In the genomic region with DNA sequence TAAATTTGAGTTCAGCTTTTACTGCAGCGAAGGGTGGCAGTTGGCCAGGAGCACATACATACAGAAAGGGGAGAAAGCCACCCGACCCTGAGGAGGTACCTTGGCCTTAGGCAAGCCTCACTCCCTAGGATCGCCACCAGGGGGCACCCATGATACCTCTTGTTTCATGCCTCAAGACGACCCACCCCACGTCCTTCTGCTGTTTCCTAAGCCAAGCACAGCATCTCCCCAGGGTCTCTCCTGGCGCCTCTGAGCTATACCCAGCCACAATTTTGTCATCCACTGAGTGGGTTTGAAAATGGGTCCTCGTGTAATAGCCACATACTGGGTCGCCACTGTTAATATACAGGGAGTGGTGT, we compare ENCODE assay signal across 8 mouse cellular contexts. TPM values are rescaled to one million over a fixed set of nuclear protein-coding genes. Genes with fewer than 3 reads are reported as not detected.
A peak's percentile ranks its signal among the peaks of the same experiment; 100 is the strongest.
DNase-seq lines count a peak whose midpoint lies in the region; ATAC-seq and TF ChIP-seq lines count a peak whose summit lies in the region.

No protein-coding gene starts in this region.

- TF ChIP-seq CTCF in gastrocnemius, adult 2 months (IDR thresholded peaks at IDR 0.05), result peak; percentile 97

- no peak overlapping the region for H3K4me3 ChIP-seq in gastrocnemius, adult 2 months

- intact Hi-C loops in gastrocnemius, adult 2 months (cut with DNase I), result loop anchor here (1.0 kb wide), 1 partner anchor 36 kb away; no protein-coding TSS in a partner anchor

- ATAC-seq in megakaryocyte progenitor cell, adult 5-6 weeks (replicated peaks; ENCODE audit: poor library complexity), result peak; percentile 91

- H3K27ac ChIP-seq in gastrocnemius, adult 2 months, result peak overlapping the region; percentile 70

- peak; percentile 80 for DNase-seq in WW6 (ENCODE audit: low read depth, low spot score)
- DNase-seq in cerebellum, postnatal 10 days, result peak; percentile 95 to 96
- DNase-seq in gastrocnemius, adult 2 months, result peak; percentile 90
- DNase-seq in induced T-regulatory cell, adult 2 months (ENCODE audit: low read depth), result peak; percentile 95
- DNase-seq in left cerebral cortex, adult 8-10 months (ENCODE audit: low spot score in 2 of 2), result peak; percentile 66 to 69
- DNase-seq in right cerebral cortex, postnatal 36 days (ENCODE audit: low spot score in 2 of 2), result peak; percentile 77 to 80
- DNase-seq in urinary bladder, postnatal 36 days (ENCODE audit: low spot score in 2 of 2), result peak; percentile 78 to 87

RNA-seq across cellular contexts. Expression of gene Ehd1, which starts 8.4 kb away (rescaled TPM):
- total RNA-seq in gastrocnemius, adult 2 months (2021), result 10 to 100 TPM; 28.4 to 32.3 TPM
- total RNA-seq in left cerebral cortex, adult 8-10 months (2022), result 10 to 100 TPM; 31.0 to 36.8 (median 35.8) TPM
- total RNA-seq in megakaryocyte progenitor cell, adult 5-6 weeks (2015), result 11.8 and 14.4 TPM in 2 replicates
- 39.4 and 40.9 TPM in 2 replicates for total RNA-seq in megakaryocyte progenitor cell, adult 5-6 weeks (2017)

RNA-seq across cellular contexts. Expression of gene Atg2a, which starts 26.7 kb away (rescaled TPM):
- total RNA-seq in gastrocnemius, adult 2 months (2021), result 10 to 100 TPM; 18.4 to 19.0 TPM
- 10 to 100 TPM; 31.8 to 35.7 (median 35.4) TPM for total RNA-seq in left cerebral cortex, adult 8-10 months (2022)
- total RNA-seq in megakaryocyte progenitor cell, adult 5-6 weeks (2015), result 9.2 and 9.4 TPM in 2 replicates
- 6.4 and 8.1 TPM in 2 replicates for total RNA-seq in megakaryocyte progenitor cell, adult 5-6 weeks (2017)

RNA-seq across cellular contexts. Expression of gene Ppp2r5b, which starts 32.5 kb away (rescaled TPM):
- 10 to 100 TPM; 35.6 to 37.7 TPM for total RNA-seq in gastrocnemius, adult 2 months (2021)
- total RNA-seq in left cerebral cortex, adult 8-10 months (2022), result 100 to 1,000 TPM; 148 to 158 (median 153) TPM
- total RNA-seq in megakaryocyte progenitor cell, adult 5-6 weeks (2015), result 2.8 TPM in 2 replicates
- 2.3 and 3.1 TPM in 2 replicates for total RNA-seq in megakaryocyte progenitor cell, adult 5-6 weeks (2017)

RNA-seq across cellular contexts. Expression of gene Cdc42bpg, which starts 38.1 kb away (rescaled TPM):
- 1 to 10 TPM; 6.0 to 6.4 TPM for total RNA-seq in gastrocnemius, adult 2 months (2021)
- 1 to 10 TPM; 5.4 to 7.4 (median 5.5) TPM for total RNA-seq in left cerebral cortex, adult 8-10 months (2022)
- total RNA-seq in megakaryocyte progenitor cell, adult 5-6 weeks (2015), result 1.3 and 2.0 TPM in 2 replicates
- 3.2 and 3.5 TPM in 2 replicates for total RNA-seq in megakaryocyte progenitor cell, adult 5-6 weeks (2017)

RNA-seq across cellular contexts. Expression of gene Gpha2, which starts 42.0 kb away (rescaled TPM):
- total RNA-seq in gastrocnemius, adult 2 months (2021), result not detected
- not detected for total RNA-seq in left cerebral cortex, adult 8-10 months (2022)
- total RNA-seq in megakaryocyte progenitor cell, adult 5-6 weeks (2015), result not detected in 2 replicates
- not detected in 2 replicates for total RNA-seq in megakaryocyte progenitor cell, adult 5-6 weeks (2017)

Comparison
In these comparisons a context has a peak if more than half of its experiments do, and no peak if none do; other contexts are left out.
1. RNA of gene Ppp2r5b, which starts 32.5 kb away (total RNA-seq): 148 to 158 TPM in left cerebral cortex, adult 8-10 months and 35.6 to 37.7 TPM in gastrocnemius, adult 2 months; 2.3 to 3.1 TPM in megakaryocyte progenitor cell, adult 5-6 weeks; every median in the first group is over 4 times any median in the second.
2. Peak in every context shown above with its lines, with median percentiles within 50 percentile points of each other: DNase-seq.